Mouse (Mus musculus): ENCODE measurements around the gene Ccdc130. TPM values are rescaled to one million over a fixed set of nuclear protein-coding genes. Genes with fewer than 3 reads are reported as not detected.
A peak's percentile ranks its signal among the peaks of the same experiment; 100 is the strongest.

Ccdc130 gene
- total and polyA plus RNA-seq, 3 experiments: 12.9 to 73.7 (median 17.1) TPM

DNA sequence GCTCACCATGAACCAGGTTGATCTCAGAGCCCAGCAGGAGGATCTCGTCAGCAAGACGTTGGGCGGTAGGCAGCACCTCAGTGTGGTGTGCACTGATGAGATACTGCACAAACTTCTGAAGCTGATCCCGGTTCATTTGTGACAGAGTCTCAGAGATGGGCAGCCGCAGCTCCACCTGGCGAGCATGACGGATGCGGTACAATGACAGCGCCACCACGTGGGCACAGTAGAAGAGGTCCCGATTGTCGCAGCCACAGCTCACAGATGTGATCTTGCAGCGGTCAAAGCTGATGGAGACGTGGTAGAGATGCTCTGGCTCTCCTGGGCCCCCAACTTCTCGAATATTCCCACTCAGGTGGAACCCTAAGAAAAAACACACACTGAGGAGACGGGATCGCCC is 39.4 kb downstream of the Ccdc130 start:
- ATAC-seq (ENCODE audit: extremely low read depth, insufficient number of reproducible peaks, low FRiP score, poor library complexity, severe bottlenecking): no peak
- peaks cover 91% of the 10 kb centered on the region for H3K36me3 ChIP-seq (replicated peaks)
- no peak for DNase-seq (ENCODE audit: low spot score)
- no peaks in the 10 kb centered on the region for H3K9me3 ChIP-seq (replicated peaks)
- TF ChIP-seq GATA2 (IDR thresholded peaks at IDR 0.05; ENCODE audit: borderline replicate concordance, low read depth, low read length) (no peak), TAL1 (conservative IDR thresholded peaks at IDR 0.05; ENCODE audit: low read depth, low read length) (no peak), POLR2AphosphoS5 (IDR thresholded peaks at IDR 0.05; ENCODE audit: insufficient replicate concordance, low read depth, low read length) (no peak), GATA1 (IDR thresholded peaks at IDR 0.05; ENCODE audit: borderline replicate concordance, low read length) (no peak), CTCF (IDR thresholded peaks at IDR 0.05; ENCODE audit: low read depth, low read length) (no peak)
- no peak overlapping the region for H3K4me3 ChIP-seq (ENCODE audit: low read depth, low read length)
- no peaks in the 10 kb centered on the region for H3K27me3 ChIP-seq (ENCODE audit: insufficient read depth, low read length)
- peaks cover 5% of the 10 kb centered on the region for H3K4me1 ChIP-seq (ENCODE audit: insufficient read depth, low read depth, low read length)

DNA sequence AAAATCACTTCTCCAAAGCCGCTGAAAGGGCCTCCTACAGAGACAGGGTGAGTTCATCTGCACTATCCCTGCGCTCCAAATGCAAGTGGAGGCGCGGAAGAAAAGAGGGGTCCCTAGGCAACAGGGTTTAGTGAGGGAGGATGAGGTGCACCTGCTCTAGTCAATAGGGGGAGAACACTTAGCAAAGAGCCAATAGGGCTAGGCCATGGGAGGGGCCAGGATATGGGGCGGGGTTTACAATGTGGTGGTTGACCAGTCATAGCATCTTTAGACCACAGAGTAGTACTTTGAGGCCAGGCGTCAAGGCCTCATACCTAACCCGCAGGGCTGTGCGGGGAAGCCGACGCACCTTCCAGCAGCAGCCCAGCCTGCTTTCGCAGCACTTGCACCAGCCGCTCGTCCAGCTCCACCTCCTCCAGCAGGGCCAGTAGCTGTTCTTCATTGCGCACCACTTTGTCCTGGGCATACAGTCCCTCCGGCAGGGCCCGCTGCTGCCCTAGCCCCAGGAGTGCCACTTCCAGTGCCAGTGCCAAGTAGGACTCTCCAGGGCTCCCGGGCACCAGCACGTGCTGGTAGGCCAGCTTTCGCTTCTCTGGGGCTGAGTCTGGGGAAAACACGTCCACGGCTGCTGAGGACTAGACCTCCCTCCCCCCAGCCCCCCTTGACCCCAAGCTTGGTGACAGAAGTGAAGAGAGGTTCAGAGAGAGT is 46.7 kb downstream of the Ccdc130 start:
- Histone ChIP-seq H3K4me1 (ENCODE audit: insufficient read depth, low read depth, low read length) (peaks cover 33% of the 10 kb centered on the region), H3K27me3 (ENCODE audit: insufficient read depth, low read length) (no peaks in the 10 kb centered on the region), H3K4me3 (ENCODE audit: low read depth, low read length) (no peak overlapping the region; the same call in 1 of the 2 replicates), H3K9me3 (replicated peaks) (no peaks in the 10 kb centered on the region), H3K36me3 (replicated peaks) (peaks cover 92% of the 10 kb centered on the region)
- TF ChIP-seq GATA1 (IDR thresholded peaks at IDR 0.05; ENCODE audit: borderline replicate concordance, low read length) (no peak), CTCF (IDR thresholded peaks at IDR 0.05; ENCODE audit: low read depth, low read length) (no peak), POLR2AphosphoS5 (IDR thresholded peaks at IDR 0.05; ENCODE audit: insufficient replicate concordance, low read depth, low read length) (no peak), GATA2 (IDR thresholded peaks at IDR 0.05; ENCODE audit: borderline replicate concordance, low read depth, low read length) (no peak), TAL1 (conservative IDR thresholded peaks at IDR 0.05; ENCODE audit: low read depth, low read length) (no peak)
- ATAC-seq (ENCODE audit: extremely low read depth, insufficient number of reproducible peaks, low FRiP score, poor library complexity, severe bottlenecking) (no peak), DNase-seq (ENCODE audit: low spot score) (no peak)

DNA sequence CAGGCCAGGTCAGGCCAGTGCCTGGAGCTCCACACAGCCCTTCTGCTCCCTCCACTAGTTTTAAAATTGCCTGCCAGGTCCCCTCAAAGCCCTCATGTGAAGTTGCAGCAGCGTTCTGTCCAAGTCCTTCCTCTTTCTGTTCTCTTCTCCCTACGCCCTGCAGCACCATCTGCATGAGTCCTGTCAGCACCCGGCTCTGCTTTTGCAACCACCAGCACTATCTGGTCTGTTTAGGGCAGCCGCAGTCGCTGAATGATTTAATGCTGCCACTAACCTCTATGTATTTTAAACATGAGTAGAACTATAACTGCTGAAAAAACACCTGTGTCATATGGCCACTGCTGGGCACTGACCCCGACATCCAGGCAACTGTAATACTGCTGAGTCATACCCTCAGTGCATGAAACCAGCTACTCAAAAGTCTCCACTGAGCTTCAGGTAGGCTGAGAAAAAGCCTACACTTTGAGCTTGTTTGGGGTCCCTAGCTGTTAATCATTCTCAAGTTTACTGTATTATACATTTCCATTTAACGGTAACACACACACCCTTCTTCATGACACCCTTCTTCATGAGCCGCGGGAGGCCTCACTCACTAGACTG is 47.5 kb downstream of the Ccdc130 start:
- Histone ChIP-seq H3K4me3 (ENCODE audit: low read depth, low read length) (peak overlapping the region; percentile 49; the same call in 1 of the 2 replicates), H3K9me3 (replicated peaks) (no peaks in the 10 kb centered on the region), H3K27me3 (ENCODE audit: insufficient read depth, low read length) (no peaks in the 10 kb centered on the region), H3K4me1 (ENCODE audit: insufficient read depth, low read depth, low read length) (peaks cover 33% of the 10 kb centered on the region), H3K36me3 (replicated peaks) (peaks cover 92% of the 10 kb centered on the region)
- DNase-seq (ENCODE audit: low spot score) (peak; percentile 63), ATAC-seq (ENCODE audit: extremely low read depth, insufficient number of reproducible peaks, low FRiP score, poor library complexity, severe bottlenecking) (peak; percentile 54)
- TF ChIP-seq CTCF (IDR thresholded peaks at IDR 0.05; ENCODE audit: low read depth, low read length) (no peak), TAL1 (conservative IDR thresholded peaks at IDR 0.05; ENCODE audit: low read depth, low read length) (no peak), GATA1 (IDR thresholded peaks at IDR 0.05; ENCODE audit: borderline replicate concordance, low read length) (no peak), POLR2AphosphoS5 (IDR thresholded peaks at IDR 0.05; ENCODE audit: insufficient replicate concordance, low read depth, low read length) (no peak), GATA2 (IDR thresholded peaks at IDR 0.05; ENCODE audit: borderline replicate concordance, low read depth, low read length) (no peak)

DNA sequence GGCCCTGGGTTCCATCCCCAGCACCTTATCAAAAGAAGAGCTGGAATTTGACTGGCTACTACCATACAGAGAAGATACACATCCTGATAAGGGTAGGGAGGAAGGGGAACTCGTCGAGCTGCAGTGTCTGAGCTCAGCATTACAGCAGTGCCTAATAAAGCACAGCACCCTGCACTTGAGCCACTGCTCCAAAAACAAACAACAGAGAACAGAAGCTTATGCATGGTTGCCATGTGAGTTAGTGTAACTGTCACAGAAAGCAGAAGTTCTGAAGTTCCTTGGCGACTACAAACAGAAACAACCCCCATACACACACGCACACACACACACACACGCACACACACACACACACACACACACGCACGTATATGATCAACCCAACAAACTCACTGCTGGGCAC is 50.1 kb downstream of the Ccdc130 start:
- no peaks in the 10 kb centered on the region for H3K9me3 ChIP-seq (replicated peaks)
- H3K4me1 ChIP-seq (ENCODE audit: insufficient read depth, low read depth, low read length): peaks cover 33% of the 10 kb centered on the region
- H3K4me3 ChIP-seq (ENCODE audit: low read depth, low read length): no peak overlapping the region
- no peak for TF ChIP-seq POLR2AphosphoS5 (IDR thresholded peaks at IDR 0.05; ENCODE audit: insufficient replicate concordance, low read depth, low read length)
- TF ChIP-seq CTCF (IDR thresholded peaks at IDR 0.05; ENCODE audit: low read depth, low read length): no peak
- no peak for TF ChIP-seq GATA2 (IDR thresholded peaks at IDR 0.05; ENCODE audit: borderline replicate concordance, low read depth, low read length)
- TF ChIP-seq GATA1 (IDR thresholded peaks at IDR 0.05; ENCODE audit: borderline replicate concordance, low read length): no peak
- TF ChIP-seq TAL1 (conservative IDR thresholded peaks at IDR 0.05; ENCODE audit: low read depth, low read length): no peak
- peaks cover 91% of the 10 kb centered on the region for H3K36me3 ChIP-seq (replicated peaks)
- ATAC-seq (ENCODE audit: extremely low read depth, insufficient number of reproducible peaks, low FRiP score, poor library complexity, severe bottlenecking) (no peak), DNase-seq (ENCODE audit: low spot score) (no peak)
- no peaks in the 10 kb centered on the region for H3K27me3 ChIP-seq (ENCODE audit: insufficient read depth, low read length)

DNA sequence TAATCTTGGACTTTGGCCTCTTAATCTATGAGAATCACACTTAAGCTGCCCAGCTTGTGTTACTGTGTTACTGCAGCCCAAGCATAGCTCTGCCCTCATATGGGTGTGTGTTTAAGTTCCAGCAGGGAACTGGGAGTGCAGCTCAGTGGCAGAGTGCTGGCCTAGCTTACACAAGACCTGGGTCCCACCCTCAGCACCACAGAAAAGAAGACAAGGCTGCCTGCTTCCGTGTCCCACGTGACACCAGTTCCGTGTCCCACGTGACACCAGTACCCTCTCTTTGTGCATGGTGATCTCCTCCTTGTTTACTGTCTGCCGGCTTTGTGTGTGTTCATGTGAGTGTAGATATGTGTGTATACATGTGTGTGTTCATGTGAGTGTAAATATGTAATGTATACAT is 52.0 kb downstream of the Ccdc130 start:
- no peak for ATAC-seq (ENCODE audit: extremely low read depth, insufficient number of reproducible peaks, low FRiP score, poor library complexity, severe bottlenecking)
- peaks cover 90% of the 10 kb centered on the region for H3K36me3 ChIP-seq (replicated peaks)

DNA sequence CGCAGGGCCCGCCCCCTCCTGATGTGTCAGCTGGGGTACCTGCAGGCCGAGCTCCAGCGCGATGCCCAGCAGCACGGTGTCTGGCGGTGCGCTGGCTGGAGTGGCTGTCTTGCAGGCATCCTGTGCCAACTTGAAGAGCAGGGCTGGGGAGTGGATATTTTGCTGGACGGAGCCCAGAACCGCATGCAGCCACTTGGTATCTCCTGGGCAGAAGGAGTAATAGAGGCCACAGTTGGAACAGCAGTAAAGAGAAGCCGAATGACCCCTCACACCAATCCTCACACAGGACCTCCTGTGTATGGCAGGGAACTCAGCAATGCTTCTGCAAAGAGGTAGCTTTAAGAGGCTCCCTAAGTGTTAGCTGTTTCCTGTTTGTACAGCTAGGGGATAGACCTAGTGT is 53.0 kb downstream of the Ccdc130 start:
- DNase-seq (ENCODE audit: low spot score): no peak
- ATAC-seq (ENCODE audit: extremely low read depth, insufficient number of reproducible peaks, low FRiP score, poor library complexity, severe bottlenecking): no peak
- Histone ChIP-seq H3K36me3 (replicated peaks) (peaks cover 89% of the 10 kb centered on the region), H3K4me1 (ENCODE audit: insufficient read depth, low read depth, low read length) (peaks cover 22% of the 10 kb centered on the region), H3K4me3 (ENCODE audit: low read depth, low read length) (no peak overlapping the region), H3K9me3 (replicated peaks) (no peaks in the 10 kb centered on the region), H3K27me3 (ENCODE audit: insufficient read depth, low read length) (no peaks in the 10 kb centered on the region)
- TF ChIP-seq GATA1 (IDR thresholded peaks at IDR 0.05; ENCODE audit: borderline replicate concordance, low read length) (no peak), POLR2AphosphoS5 (IDR thresholded peaks at IDR 0.05; ENCODE audit: insufficient replicate concordance, low read depth, low read length) (no peak), TAL1 (conservative IDR thresholded peaks at IDR 0.05; ENCODE audit: low read depth, low read length) (no peak), CTCF (IDR thresholded peaks at IDR 0.05; ENCODE audit: low read depth, low read length) (no peak), GATA2 (IDR thresholded peaks at IDR 0.05; ENCODE audit: borderline replicate concordance, low read depth, low read length) (no peak)

More for the DNA sequence above, 52.0 kb downstream of the Ccdc130 start:
- no peak overlapping the region for H3K4me3 ChIP-seq (ENCODE audit: low read depth, low read length)
- no peak for DNase-seq (ENCODE audit: low spot score)
- no peak for TF ChIP-seq POLR2AphosphoS5 (IDR thresholded peaks at IDR 0.05; ENCODE audit: insufficient replicate concordance, low read depth, low read length)
- peaks cover 27% of the 10 kb centered on the region for H3K4me1 ChIP-seq (ENCODE audit: insufficient read depth, low read depth, low read length)
- H3K27me3 ChIP-seq (ENCODE audit: insufficient read depth, low read length): no peaks in the 10 kb centered on the region
- H3K9me3 ChIP-seq (replicated peaks): no peaks in the 10 kb centered on the region
